In genomic region chr11:16932159-16932558, GRCm38 (mm10) we compare ENCODE assay signal across 18 mouse cellular contexts. TPM values are rescaled to one million over a fixed set of nuclear protein-coding genes. Genes with fewer than 3 reads are reported as not detected.
DNase-seq lines count a peak whose midpoint lies in the region; ATAC-seq lines count a peak whose summit lies in the region.
"Had no signal": no experiment of that assay in that cellular context is flagged by ENCODE, and none has a peak within 500 bp of the region (broad histone marks: within the 10 kb centered on the region; RNA-seq: fewer than 3 reads in every experiment).

No protein-coding gene starts in this region.

- no peak overlapping the region for H3K27ac ChIP-seq in hindbrain, embryonic 14.5 days
- H3K27ac ChIP-seq: embryonic facial prominence, embryonic 13.5 days; forebrain, embryonic 13.5 days; hindbrain, postnatal 0 days had no signal

- H3K4me1 ChIP-seq in megakaryocyte, embryonic 14.5 days: peaks cover 5% of the 10 kb centered on the region
- H3K4me1 ChIP-seq in hindbrain, embryonic 14.5 days (replicated peaks; ENCODE audit: control insufficient read depth, insufficient read depth, low read length): no peaks in the 10 kb centered on the region
- H3K4me1 ChIP-seq: forebrain, embryonic 13.5 days; heart, embryonic 12.5 days had no signal

- ATAC-seq in common myeloid progenitor, adult 5-6 weeks (replicated peaks; ENCODE audit: low read depth, poor library complexity, severe bottlenecking): peak; percentile 99
- ATAC-seq in hindbrain, embryonic 14.5 days (ENCODE audit: low FRiP score): no peak
- ATAC-seq: CD4-positive, CD25-positive, alpha-beta regulatory T cell, adult 4 months; forebrain, embryonic 13.5 days; forebrain, postnatal 0 days; hindbrain, postnatal 0 days had no signal

- H3K27me3 ChIP-seq in megakaryocyte, embryonic 14.5 days (replicated peaks): no peaks in the 10 kb centered on the region
- no peaks in the 10 kb centered on the region for H3K27me3 ChIP-seq in splenic B cell, adult 2 months (ENCODE audit: control insufficient read depth, insufficient read depth, low read length, poor library complexity, severe bottlenecking)
- H3K27me3 ChIP-seq in hindbrain, embryonic 14.5 days (ENCODE audit: control insufficient read depth, insufficient read depth, low read length): no peaks in the 10 kb centered on the region
- H3K27me3 ChIP-seq: embryonic facial prominence, embryonic 13.5 days; forebrain, embryonic 13.5 days; heart, embryonic 12.5 days had no signal

- H3K9me3 ChIP-seq in megakaryocyte, embryonic 14.5 days: no peaks in the 10 kb centered on the region
- no peaks in the 10 kb centered on the region for H3K9me3 ChIP-seq in hindbrain, embryonic 14.5 days (ENCODE audit: control insufficient read depth, low read length)
- H3K9me3 ChIP-seq: embryonic facial prominence, embryonic 13.5 days; forebrain, embryonic 13.5 days; heart, embryonic 12.5 days had no signal

- H3K9ac ChIP-seq in hindbrain, embryonic 14.5 days: no peak overlapping the region
- H3K9ac ChIP-seq: embryonic facial prominence, embryonic 13.5 days; forebrain, embryonic 13.5 days; forebrain, postnatal 0 days; heart, embryonic 12.5 days had no signal

- H3K36me3 ChIP-seq in megakaryocyte, embryonic 14.5 days (replicated peaks; ENCODE audit: low read length): no peaks in the 10 kb centered on the region
- H3K36me3 ChIP-seq in splenic B cell, adult 2 months (ENCODE audit: control insufficient read depth, insufficient read depth, low read length, poor library complexity, severe bottlenecking): no peaks in the 10 kb centered on the region
- H3K36me3 ChIP-seq in hindbrain, embryonic 14.5 days (replicated peaks; ENCODE audit: control insufficient read depth, insufficient read depth): no peaks in the 10 kb centered on the region
- H3K36me3 ChIP-seq: embryonic facial prominence, embryonic 13.5 days; heart, embryonic 12.5 days had no signal

- peak overlapping the region; percentile 29 for H3K4me3 ChIP-seq in megakaryocyte, embryonic 14.5 days (replicated peaks)
- H3K4me3 ChIP-seq in hindbrain, embryonic 14.5 days (replicated peaks; ENCODE audit: low read length): no peak overlapping the region
- H3K4me3 ChIP-seq: embryonic facial prominence, embryonic 13.5 days; forebrain, embryonic 13.5 days; heart, embryonic 12.5 days had no signal

- no peak overlapping the region for H3K4me2 ChIP-seq in hindbrain, embryonic 14.5 days (replicated peaks)
- H3K4me2 ChIP-seq: embryonic facial prominence, embryonic 13.5 days; forebrain, embryonic 13.5 days; heart, embryonic 12.5 days had no signal

- peak; percentile 24 for DNase-seq in lung, postnatal 36 days
- DNase-seq in lung, postnatal 10 days: no peak
- peak; percentile 56 for DNase-seq in splenic B cell, adult 2 months (ENCODE audit: low read depth, low spot score)
- DNase-seq in adrenal gland, adult 8-10 months: no peak
- no peak for DNase-seq in right cerebral cortex, postnatal 10 days (ENCODE audit: low spot score in 2 of 2)
- DNase-seq in hindbrain, embryonic 14.5 days (ENCODE audit: low spot score): no peak
- DNase-seq: adrenal gland, postnatal 14 days; cerebellum, adult 2 months; cerebellum, postnatal 14 days; forebrain, postnatal 0 days; gastrocnemius, postnatal 14 days had no signal

- 96% methylated on average over 3 of the region's 3 CpGs for WGBS in hindbrain, embryonic 14.5 days

RNA-seq across cellular contexts. Expression of gene Fbxo48, which starts 19.0 kb away (rescaled TPM):
- 9.1 and 14.3 TPM in 2 replicates for total RNA-seq in common myeloid progenitor, adult 5-6 weeks (2017)
- polyA plus RNA-seq in megakaryocyte, embryonic 14.5 days (2012; ENCODE audit: insufficient read depth, low replicate concordance): not detected in 2 replicates
- under 1 TPM; 0.12 to 0.75 (median 0.35) TPM for total RNA-seq in adrenal gland, adult 8-10 months (2022)
- polyA plus RNA-seq in hindbrain, embryonic 14.5 days (2014; fragmentation: Nextera tagmentation; extraction: Ambion mirVana): 0.17 and 0.89 TPM in 2 replicates

Comparison
In these comparisons a context has a peak if more than half of its experiments do, and no peak if none do; other contexts are left out.
1. DNase-seq: peak in lung, postnatal 36 days (single experiment) and splenic B cell, adult 2 months (single experiment); none in lung, postnatal 10 days (single experiment), adrenal gland, adult 8-10 months (single experiment), right cerebral cortex, postnatal 10 days (0 of 2) and hindbrain, embryonic 14.5 days (single experiment).